Mouse (Mus musculus) right cerebral cortex, adult 2 months (tissue): ENCODE measurements at regions not wholly inside any gene's neighbourhood (a gene's known extent, or its start where the extent isn't known, plus 50 kb on each side); places are given as distances from the start of the nearest gene placed in this dataset.

ENCODE experiments used
- DNase-seq, 2 experiments: peaks; one replicate each; pipeline ENCODE4 v3.0.0; 2021 to 2022; ENCODE audit warnings: low spot score in 2 of 2

DNA sequence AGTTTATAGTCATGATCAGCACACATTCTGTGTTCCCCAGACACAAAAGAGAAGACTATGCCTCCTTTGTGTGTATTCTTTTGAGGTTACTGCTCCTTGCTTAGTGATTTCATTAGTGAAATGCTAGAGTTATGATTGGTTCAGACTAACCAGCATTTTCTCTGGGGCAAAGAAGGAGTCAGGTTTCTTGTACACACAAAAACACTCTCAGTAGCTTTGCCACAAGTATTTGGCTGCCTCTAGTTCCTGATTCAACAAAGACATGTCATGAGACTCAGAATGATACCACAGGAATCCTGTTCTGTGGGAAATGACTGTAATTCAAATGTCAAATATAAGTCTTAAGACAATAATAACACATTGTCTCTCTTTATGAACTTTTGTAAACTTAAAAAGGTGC is 86.9 kb downstream of the Alx1 start:
- DNase-seq = no peak

DNA sequence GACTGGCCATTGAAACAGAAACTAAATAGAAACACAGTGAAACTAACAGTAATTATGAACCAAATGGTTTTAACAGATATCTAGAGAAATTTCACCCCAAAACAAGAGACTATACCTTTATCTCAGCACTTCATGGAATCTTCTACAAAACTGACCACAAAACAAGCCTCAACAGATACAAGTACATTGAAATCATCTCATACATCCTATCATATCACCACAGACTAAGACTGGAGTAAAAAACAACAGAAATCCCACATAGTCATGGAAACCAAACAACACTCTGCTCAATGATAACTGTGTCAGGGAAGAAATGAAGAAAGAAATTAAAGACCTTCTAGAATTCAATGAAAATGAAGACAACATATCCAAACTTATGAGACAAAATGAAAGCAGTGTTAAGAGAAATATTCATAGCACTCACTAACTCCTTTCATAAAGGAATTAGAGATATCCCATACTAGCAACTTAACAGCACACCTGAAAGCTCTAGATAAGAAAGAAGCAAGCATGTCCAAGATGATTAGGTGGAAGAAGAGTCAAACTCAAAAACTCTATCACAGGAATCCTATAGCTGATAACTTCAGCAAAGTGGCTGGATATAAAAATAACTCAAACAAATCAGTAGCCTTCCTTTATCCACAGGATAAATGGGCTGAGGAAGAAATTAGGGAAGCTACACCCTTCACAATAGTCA is 89.0 kb downstream of the Alx1 start:
- DNase-seq = no peak

DNA sequence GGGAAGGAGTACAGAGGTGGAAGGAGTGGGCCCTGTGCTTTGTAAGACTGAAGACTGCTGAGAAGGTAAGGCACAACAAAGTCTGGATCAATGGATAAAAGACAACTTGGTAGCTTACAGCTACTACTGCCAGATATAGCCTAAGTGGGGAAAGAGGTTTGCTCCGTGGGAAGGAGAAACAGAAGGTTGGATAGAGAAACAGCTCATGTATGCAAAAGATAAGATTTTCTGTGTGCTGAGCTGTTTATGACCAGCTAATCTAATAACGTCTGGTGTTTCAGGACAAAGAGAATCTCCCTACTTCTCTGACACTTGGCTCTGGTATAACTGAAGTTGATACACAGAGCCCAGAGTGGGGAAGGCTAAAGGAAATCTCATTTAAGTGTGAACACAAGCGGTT is 98.6 kb downstream of the Alx1 start:
- no peak for DNase-seq

DNA sequence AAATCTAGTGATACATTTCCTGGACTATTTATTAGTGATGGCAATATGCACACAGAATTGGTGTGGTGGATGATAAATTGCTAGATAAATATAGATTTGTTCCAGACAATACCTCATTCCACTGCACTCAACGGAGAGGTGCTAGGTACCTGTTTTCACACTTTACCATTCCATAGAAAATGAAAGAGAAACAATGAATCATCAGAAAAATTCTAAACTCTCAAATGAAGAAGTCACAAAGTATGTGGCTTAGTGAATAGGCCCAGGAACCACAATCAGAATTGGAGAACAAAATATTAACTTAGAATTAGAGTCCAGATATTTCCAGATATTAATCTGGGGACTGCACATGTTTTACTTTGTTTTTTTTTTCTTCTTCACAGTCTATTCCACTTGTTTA is 101.4 kb downstream of the Alx1 start:
- DNase-seq = no peak

DNA sequence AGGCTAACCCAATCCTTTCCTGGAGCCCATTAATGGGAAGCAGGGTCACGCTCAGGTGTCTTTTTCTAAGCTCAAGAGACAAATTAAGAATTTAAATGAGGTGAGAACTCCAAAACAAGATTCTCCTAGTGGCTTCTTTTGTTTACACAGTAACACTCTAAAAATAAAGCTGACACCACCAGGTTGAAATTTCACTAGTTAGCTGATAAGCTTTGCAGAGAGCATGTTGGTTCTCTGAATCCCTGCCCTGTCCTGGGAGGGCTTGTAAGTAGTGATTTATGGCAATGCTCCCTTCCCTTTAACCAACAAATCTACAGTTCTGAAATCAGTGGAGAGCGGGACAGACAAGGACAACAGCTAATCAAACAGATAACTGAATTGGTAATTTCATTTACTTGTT is 132.6 kb downstream of the Alx1 start:
- DNase-seq = no peak

DNA sequence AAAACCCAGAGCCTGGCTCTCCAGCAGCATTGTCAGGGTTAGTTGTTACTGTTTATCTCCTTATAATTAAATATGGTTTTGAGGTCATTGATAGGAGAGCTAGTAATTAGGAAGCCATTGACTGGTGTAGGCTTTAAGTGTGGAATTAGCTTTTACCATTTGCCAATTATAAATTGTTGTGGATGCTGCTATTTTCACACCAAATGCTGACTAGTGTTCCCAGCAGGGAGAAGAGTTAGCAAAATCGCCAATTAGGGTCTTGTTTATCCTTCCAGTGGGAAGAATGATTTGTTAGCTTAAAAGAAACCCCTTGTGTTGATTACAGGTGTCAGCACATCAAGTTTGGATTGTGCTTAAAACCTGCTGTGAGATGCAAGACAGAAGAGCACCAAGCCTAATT is 134.1 kb downstream of the Alx1 start:
- no peak for DNase-seq

DNA sequence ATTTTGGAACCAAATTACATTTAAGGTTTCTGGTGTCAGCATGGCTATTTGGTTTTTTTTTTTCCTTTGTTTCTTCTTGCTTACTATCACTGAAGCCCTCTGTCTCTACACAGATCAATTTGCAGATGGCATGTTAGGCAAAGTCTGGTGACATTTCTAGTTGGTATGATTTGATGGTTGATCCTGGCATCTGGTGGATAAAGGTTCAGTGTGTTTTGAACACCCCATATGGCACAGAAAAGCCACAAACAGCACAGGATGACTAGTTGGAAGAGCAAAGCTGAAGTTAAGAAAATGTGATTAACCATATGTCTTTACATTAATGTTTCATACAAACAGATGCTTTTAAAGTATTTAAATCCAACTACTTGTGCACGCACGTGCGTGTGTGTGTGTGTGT is 137.6 kb downstream of the Alx1 start:
- no peak for DNase-seq

DNA sequence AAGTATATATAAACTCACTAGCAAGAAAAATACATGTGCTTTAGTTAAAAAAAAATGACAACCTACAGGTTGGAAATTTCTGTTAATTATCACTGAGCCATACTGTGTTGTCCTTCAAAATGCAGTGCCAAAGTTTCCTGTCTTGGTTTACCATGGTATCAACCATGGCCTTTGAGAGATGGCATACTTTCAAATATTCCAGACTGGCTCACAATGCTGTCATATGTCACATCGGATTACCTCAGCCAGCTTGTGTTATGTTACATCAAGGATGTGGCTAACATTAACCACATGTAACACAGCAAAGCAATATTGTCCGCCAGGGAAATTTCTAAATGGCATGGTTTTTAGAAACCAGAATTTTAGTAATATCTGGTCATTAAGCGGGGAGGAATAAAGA is 140.3 kb downstream of the Alx1 start:
- no peak for DNase-seq

DNA sequence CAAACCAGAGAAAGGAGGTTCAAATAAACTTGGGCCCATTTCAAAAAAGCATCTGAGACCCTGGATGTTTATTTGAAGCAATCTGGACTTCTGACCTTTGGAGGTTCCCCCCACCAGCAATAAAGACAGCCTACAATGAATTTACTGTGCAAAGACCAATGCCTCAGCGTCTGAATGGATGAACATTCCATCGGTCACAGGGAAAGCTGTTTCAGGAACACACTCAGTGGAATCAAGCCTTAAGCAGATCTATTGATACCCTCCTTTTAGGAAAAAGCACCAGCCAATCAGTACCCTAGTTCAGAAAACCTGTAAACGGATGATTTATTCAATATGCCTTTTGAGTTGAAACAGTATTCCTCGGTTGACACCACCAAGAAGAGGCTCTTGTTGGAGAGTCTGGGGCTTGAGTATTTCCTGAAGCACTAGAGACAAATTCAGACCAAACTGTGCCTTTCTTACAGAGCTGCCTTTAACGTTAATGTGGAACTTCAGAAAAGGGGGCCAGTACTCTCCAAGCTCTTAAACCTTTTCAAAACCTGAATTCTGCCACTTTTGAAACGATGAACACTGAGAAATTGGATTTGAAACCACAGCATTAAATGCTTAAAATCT is 148.1 kb downstream of the Alx1 start:
- no peak for DNase-seq

DNA sequence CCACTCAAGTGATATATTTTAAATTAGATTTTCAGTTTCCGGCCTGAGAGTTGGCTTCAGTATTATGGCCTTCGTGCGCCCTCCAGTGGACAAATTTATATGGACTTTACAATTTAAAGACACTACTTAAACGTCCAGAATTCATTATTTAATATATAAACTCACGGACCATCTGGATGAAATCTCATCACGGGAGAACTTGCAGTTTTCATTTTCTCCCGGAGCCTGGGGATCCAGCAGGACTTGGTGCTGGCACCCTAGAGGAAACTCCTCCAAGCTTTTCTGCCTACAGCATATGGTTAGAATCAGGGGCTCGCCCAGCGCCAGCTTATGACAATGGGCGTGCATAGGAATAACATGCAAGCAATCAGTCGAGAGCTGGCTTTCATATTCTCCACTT is 152.0 kb downstream of the Alx1 start:
- peak; percentile 40 to 47 for DNase-seq

DNA sequence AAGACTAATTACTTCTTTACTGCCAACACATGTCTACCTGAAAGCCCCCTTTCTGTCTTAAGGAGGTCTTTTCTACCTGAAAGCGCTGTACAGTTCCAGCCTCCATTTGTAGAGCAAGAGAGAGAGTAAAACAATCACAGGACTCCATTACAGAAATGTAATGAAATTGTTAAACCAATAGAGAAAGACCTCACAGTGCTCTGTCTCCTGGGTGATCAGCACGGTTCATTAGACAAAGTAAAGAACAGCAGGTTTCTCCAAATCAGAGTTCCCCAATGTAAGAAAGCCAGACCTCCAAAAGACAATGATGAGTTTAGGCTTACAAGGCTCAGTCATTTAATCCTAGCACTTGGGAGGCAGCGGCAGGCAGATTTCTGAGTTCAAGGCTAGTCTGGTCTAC is 153.1 kb downstream of the Alx1 start:
- DNase-seq = no peak

DNA sequence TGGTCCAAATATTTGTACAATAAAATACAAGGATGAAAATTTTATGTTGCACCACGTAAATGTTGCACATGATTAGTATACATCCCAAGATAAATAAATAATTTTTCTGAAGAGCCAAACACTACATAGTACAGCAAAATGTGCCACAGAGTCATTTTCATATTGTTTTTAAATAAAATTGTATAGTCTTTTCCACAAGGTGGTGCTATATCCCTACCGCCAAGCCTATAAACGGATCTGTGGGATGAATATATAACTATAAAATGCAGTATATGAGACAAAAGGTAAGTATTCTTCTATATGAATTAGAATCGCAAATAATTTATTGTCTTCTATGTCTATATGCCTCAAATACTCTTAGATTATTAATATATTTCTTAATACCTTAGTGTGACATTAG is 163.1 kb downstream of the Alx1 start:
- DNase-seq = peak in 1 of 2 experiments; percentile 8

DNA sequence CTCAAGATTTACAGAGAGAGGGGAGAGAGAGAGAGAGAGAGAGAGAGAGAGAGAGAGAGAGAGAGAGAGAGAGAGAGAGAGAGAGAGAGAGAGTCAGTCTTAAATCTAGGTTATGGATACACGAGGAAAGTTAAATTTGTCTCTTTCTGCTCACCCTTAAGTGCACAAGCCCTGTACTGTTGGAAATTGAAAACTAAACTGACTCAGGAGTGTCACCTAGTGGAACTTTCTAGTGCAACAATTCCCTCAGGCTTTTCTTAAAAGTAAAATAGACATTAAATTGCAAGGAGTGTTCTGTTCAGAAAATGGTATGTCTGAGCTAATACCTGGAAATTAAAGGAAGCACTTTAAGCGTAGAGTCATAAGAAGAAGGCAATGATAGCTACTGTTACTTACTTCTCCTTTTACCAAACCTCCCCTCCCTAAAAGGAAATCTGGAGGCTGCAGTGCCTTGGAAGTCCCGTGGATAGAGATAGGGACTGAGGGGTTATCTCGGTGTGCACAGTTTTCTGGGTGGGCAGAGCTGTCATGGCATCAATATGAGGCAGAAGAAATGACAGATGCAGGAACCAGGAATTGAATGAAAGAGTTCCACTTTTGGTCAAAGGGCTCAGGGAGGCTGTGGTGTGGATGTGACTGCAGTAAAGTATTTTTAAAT is 193.3 kb downstream of the Alx1 start:
- peak; percentile 6 to 19 for DNase-seq

DNA sequence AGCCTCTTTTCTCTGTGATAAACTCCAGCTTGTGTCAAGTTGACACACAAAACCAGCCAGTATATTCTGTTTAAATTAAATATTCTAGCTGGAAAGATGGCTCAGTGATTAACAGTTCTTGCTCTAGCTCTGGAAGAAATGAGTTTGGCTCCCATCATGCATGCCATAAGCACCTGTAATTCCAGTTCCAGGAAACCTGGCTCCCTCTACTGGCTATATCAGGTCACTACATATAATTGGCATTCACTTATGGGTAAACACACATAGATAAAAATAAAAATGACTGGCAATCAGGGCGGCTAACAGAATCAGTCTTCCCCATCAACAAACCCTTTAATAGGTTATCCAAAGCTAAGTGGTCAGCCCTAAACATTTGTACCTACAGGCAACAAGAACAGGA is 194.2 kb downstream of the Alx1 start:
- DNase-seq = no peak

DNA sequence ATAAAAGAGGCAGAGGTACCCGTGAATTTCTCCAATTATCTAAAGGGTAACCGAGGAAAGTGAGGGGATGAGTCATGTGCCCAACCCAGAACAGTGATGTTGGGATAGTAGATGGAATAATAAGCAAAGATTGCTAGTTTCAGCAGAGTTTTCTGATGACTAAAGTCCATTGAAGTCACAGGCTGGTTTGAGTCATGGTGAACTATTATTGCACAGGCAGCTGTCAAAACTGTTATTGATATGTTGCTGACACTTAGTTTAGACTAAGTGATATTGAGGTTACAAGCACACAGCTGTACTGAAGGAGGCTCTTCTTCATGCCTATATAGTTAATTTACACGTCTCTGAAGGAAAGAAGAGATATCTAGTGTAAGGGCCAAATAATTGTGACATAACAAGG is 200.4 kb downstream of the Alx1 start:
- DNase-seq = no peak

DNA sequence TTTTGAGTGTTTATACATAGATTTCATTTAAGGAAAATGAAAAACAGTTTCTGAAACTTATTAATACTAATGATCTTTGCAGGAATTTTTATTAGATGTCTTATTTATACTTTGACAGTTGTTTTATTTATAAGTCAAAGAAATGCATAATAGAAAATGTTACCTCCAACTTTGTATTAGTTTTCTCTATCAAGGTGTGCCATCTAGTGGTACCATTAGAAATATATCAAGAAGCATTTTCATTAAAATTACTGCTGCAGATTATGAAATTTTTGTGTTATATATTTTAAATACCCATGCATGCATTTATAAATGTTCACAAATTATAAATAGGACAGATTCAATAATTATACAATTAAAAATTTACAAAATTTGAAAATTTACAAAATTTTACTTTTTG is 206.6 kb downstream of the Alx1 start:
- no peak for DNase-seq

DNA sequence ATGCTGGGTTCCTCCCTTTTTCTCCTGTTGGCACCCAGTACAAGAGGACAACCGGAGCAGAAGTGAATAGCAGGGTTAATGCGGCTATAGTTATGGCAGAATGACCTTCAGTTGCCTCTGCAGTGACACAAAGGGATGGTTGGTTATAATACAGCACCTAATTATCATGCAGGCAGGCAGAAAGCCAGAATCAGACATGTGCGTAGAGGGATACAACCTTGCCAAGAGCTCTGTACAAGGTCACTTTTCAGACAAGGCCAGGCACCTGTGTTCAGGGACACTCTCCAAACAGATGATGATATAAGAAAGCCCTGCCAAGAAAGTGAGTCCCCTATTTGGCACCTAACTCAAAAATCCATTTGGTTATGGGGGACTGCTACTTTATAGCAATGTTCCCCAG is 228.6 kb downstream of the Alx1 start:
- DNase-seq = no peak

DNA sequence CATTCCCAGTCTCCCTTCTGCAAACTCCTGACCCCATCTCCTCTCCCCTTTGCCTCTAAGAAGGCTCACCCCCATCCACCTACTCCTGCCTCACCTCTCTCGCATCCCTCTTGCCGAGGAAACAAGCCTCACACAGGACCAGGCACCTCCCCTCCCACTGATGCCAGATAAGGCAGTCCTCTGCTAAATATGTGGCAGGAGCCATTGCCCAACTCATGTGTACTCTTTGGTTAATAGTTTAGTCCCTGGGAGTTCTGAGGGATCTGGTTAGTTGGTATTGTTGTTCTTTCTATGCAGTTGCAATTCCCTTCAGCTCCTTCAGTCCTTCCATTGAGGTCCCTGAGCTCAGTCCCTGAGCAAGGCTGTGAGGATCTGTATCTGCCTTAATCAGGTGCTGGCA is 250.8 kb downstream of the Alx1 start:
- DNase-seq = no peak

DNA sequence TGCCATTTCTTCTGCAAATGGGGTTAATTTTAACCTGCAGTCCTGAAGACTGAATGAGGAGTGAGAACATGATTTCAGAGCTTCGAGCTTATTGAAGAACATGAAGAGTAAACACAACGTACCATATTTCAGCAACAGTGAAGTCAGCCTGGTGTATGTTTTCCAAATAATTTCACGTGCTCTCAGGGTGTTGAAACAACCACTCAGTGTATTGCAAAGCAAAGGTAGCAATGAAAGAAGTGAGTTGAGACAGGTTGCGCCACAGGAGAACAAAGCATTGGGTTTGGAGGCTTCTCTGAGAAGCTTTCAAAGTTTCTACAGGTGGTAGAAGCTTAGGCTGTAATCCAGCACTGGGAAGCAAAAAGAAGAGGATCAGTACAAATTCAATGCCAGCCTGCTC is 251.7 kb downstream of the Rassf9 start:
- no peak for DNase-seq

DNA sequence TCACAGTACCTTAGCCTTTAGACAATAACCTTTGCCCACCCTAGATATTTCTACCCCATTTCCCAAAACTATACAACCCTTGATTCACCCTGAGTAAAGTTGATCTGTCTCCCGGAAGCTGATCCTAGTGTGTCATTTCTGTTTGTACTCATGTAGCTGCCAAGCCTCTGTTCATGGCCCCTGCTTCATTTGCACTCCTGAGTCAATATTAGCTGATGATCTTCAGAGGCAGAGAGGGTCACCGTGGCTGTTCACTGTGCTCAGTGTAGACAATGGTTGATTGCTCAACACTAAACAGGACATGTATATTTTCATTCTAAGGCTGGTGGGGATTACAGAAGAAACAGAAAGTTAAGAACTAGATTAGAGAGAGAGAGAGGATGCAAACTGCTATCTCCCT is 250.4 kb downstream of the Rassf9 start:
- no peak for DNase-seq

DNA sequence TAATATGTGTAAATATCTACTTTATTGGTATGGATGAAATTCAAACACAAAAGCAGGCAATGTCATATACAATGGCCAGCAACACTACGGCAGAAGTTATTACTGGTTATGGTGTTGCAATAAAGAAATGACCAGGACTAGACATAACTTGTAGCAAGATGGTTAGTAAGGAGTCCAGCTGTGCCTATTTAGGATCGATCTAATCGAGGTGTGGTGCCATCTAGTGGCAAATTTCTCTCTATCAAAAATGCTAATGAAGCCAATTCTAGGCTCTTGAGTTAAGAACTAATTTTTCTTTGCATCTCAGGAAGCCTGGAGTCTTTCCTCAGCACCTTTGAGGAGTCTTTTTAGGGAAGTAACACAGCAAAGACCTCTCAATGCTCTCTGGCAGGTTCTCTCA is 223.2 kb downstream of the Rassf9 start:
- peak; percentile 23 to 58 for DNase-seq

DNA sequence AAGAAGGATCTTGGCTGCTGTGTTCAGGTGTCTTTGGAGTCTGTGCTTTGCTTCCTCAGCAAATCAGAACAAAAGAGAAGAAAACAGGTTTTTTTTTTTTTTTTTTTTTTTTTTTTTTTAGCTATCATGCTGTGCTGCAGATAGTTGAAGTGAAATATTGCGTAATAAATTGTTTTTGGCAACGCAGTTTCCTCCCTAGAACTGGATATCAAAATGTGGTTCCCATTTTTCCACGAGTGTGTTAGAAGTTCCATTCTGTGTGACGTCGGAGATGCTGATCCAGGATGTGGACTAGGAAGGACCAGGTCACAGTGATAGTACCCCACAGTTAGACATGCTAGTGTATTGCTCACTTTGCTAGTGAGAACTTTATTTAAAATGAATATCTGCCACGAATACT is 220.4 kb downstream of the Rassf9 start:
- no peak for DNase-seq

DNA sequence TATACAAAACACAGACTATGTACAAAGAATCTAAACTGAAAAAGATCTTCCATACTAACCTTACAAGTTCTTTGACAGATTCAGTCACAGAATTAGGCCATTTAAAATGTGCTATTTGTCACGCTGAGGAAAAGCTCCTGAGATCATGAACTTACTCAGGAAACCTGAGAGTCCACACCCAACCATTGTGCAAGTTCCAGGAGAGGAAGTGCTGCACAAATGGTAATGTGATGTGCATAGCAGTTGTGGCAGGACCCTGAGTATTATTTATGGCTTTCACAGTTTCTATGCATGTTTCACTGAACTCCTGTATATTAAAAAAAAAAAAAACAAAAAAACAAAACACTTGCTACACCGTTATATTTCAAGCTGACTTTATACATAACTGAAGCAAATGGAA is 200.2 kb downstream of the Rassf9 start:
- no peak for DNase-seq

DNA sequence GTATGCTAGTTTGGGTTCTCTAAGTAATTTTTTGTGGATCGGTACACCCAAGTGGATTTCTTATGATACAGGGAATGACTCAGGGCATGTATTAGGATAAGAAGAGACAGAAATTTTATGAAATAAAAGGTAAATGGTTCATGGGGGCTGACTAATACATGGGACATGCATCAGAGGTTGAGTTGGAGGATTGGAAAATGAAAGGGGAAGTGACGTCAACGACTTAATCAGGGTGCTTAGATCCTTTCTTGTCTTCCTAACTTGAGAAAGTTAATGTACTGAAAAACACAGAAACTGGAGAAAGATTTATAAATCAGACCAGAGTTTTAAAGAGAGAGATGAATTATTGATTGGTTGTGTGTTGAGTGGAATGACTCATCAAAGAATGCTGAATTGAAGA is 193.8 kb downstream of the Rassf9 start:
- DNase-seq = no peak
